Mouse (Mus musculus) ovary, adult 10 weeks (tissue): ENCODE measurements around the gene Hbb-y. TPM values are rescaled to one million over a fixed set of nuclear protein-coding genes. Genes with fewer than 3 reads are reported as not detected.

Source experiments
- polyA plus RNA-seq: library from polyadenylated mRNA; stranded (reverse); fragments of 350-450 nt; fragmentation: Illumina TruSeq; extraction: RNeasy Lipid Tissue Mini Kit (QIAGEN cat#74804); gene quantifications from one replicate; pipeline ENCODE4 v1.2.3, GENCODE M21; 2014

The Hbb-y gene
- polyA plus RNA-seq, result not detected

GRCm38 (mm10) chr7:103853090-103853489, at the start of gene Hbb-y:
TSS of gene Hbb-y (minus strand) at chr7:103853216.

GRCm38 (mm10) chr7:103894385-103894784, 41.4 kb upstream of the Hbb-y start, which contains the start of gene Olfr64:
TSS of gene Olfr64 (minus strand) at chr7:103894485.

GRCm38 (mm10) chr7:103886152-103886551, 33.1 kb upstream of the Hbb-y start, which contains the start of gene Olfr66:
TSS of gene Olfr66 (minus strand) at chr7:103886252.

GRCm38 (mm10) chr7:103843034-103843433, 10.0 kb downstream of the Hbb-y start, which contains the start of gene Hbb-bh1:
TSS of gene Hbb-bh1 (minus strand) at chr7:103843164.

GRCm38 (mm10) chr7:103840268-103840667, 12.7 kb downstream of the Hbb-y start, which contains the start of gene Hbb-bh2:
TSS of gene Hbb-bh2 (minus strand) at chr7:103840520.

GRCm38 (mm10) chr7:103827808-103828207, 25.2 kb downstream of the Hbb-y start, which contains the start of gene Hbb-bs:
TSS of gene Hbb-bs (minus strand) at chr7:103828096.

GRCm38 (mm10) chr7:103813766-103814165, 39.2 kb downstream of the Hbb-y start, which contains the start of gene Hbb-bt:
TSS of gene Hbb-bt (minus strand) at chr7:103813996.

Other genes with a start within 250 kb of the Hbb-y start
- gene Olfr620, start 240.7 kb downstream of the Hbb-y start, polyA plus RNA-seq, result not detected
- gene Olfr622, start 210.5 kb downstream of the Hbb-y start, polyA plus RNA-seq, result not detected
- gene Olfr623, start 189.5 kb downstream of the Hbb-y start, polyA plus RNA-seq, result not detected
- gene Olfr624, start 182.0 kb downstream of the Hbb-y start, polyA plus RNA-seq, result 0.63 TPM
- gene Olfr625-ps1, start 170.5 kb downstream of the Hbb-y start, polyA plus RNA-seq, result not detected
- gene Olfr243, start 138.5 kb downstream of the Hbb-y start, polyA plus RNA-seq, result not detected
- gene Olfr628, start 122.8 kb downstream of the Hbb-y start, polyA plus RNA-seq, result not detected
- gene Olfr629, start 108.3 kb downstream of the Hbb-y start, polyA plus RNA-seq, result not detected
- not detected for gene Olfr630, start 95.9 kb downstream of the Hbb-y start, polyA plus RNA-seq
- not detected for gene Olfr69, start 81.6 kb downstream of the Hbb-y start, polyA plus RNA-seq
- gene Olfr68, start 73.5 kb downstream of the Hbb-y start, polyA plus RNA-seq, result not detected
- not detected for gene Olfr67, start 61.4 kb downstream of the Hbb-y start, polyA plus RNA-seq
- 2.9 TPM for gene Hbb-bt, start 39.2 kb downstream of the Hbb-y start, polyA plus RNA-seq
- 54.8 TPM for gene Hbb-bs, start 25.1 kb downstream of the Hbb-y start, polyA plus RNA-seq
- not detected for gene Hbb-bh2, start 12.7 kb downstream of the Hbb-y start, polyA plus RNA-seq
- gene Hbb-bh1, start 10.1 kb downstream of the Hbb-y start, polyA plus RNA-seq, result not detected
- not detected for gene Olfr66, start 33.0 kb upstream of the Hbb-y start, polyA plus RNA-seq
- not detected for gene Olfr64, start 41.3 kb upstream of the Hbb-y start, polyA plus RNA-seq
- gene Olfr65, start 50.3 kb upstream of the Hbb-y start, polyA plus RNA-seq, result not detected
- gene Olfr631, start 75.6 kb upstream of the Hbb-y start, polyA plus RNA-seq, result not detected
- gene Olfr632, start 81.1 kb upstream of the Hbb-y start, polyA plus RNA-seq, result not detected
- not detected for gene Olfr633, start 91.2 kb upstream of the Hbb-y start, polyA plus RNA-seq
- not detected for gene Olfr635, start 117.9 kb upstream of the Hbb-y start, polyA plus RNA-seq
- not detected for gene Olfr638, start 145.5 kb upstream of the Hbb-y start, polyA plus RNA-seq
- not detected for gene Olfr639, start 164.1 kb upstream of the Hbb-y start, polyA plus RNA-seq
- gene Olfr640, start 172.4 kb upstream of the Hbb-y start, polyA plus RNA-seq, result not detected
- gene Olfr641, start 182.2 kb upstream of the Hbb-y start, polyA plus RNA-seq, result not detected
- not detected for gene Olfr642, start 199.4 kb upstream of the Hbb-y start, polyA plus RNA-seq
- gene 4930516K23Rik, start 208.2 kb upstream of the Hbb-y start, polyA plus RNA-seq, result not detected
- not detected for gene Olfr644, start 218.7 kb upstream of the Hbb-y start, polyA plus RNA-seq
- not detected for gene Olfr645, start 232.2 kb upstream of the Hbb-y start, polyA plus RNA-seq